Mouse (Mus musculus) liver, embryonic 14.5 days (tissue): ENCODE results near the gene Sgpl1. TPM values are rescaled to one million over a fixed set of nuclear protein-coding genes. Genes with fewer than 3 reads are reported as not detected.

Experiments used
- ATAC-seq: fragments of 200-750 bp; cut with Nextera tagmentation; 2 replicates; pipeline ENCODE4 v1.8.0; 2017; ENCODE audit warnings: moderate number of reproducible peaks, mild to moderate bottlenecking, moderate library complexity; ENCODE audit not compliant: insufficient read depth
- DNase-seq, 3 experiments: peaks; one replicate each; pipeline ENCODE4 v3.0.0-alpha.2; 2012 to 2013; ENCODE audit warnings: low read depth in 3 of 3, low spot score in 3 of 3
- H3K27ac ChIP-seq: fragments of 300-500 bp; sonication (generic); 2 replicates; pipeline ENCODE4 v1.5.1; 2014; ENCODE audit warnings: moderate library complexity, mild to moderate bottlenecking, control low read depth, inconsistent platforms
- H3K27me3 ChIP-seq: fragments of 300-500 bp; sonication (generic); 2 replicates; pipeline ENCODE4 v1.6.1; 2014; ENCODE audit warnings: mild to moderate bottlenecking, low read length, moderate library complexity; ENCODE audit not compliant: control insufficient read depth, insufficient read depth
- H3K36me3 ChIP-seq: fragments of 300-500 bp; sonication (generic); replicated peaks from 2 replicates; pipeline ENCODE4 v1.6.1; 2014; ENCODE audit warnings: low read depth; ENCODE audit not compliant: control insufficient read depth, insufficient read depth
- H3K4me1 ChIP-seq, 2 experiments: fragments of 200-500 bp in 1 of 2; fragments of 300-500 bp in 1 of 2; sonication (generic) in 1 of 2; replicated peaks; 2 replicates each; pipeline ENCODE4 v1.6.1; 2012 to 2014; ENCODE audit warnings: antibody characterized with exemption in 1 of 2, inconsistent platforms in 1 of 2, low read length in 1 of 2; ENCODE audit not compliant: control insufficient read depth in 2 of 2, insufficient read depth in 2 of 2
- H3K4me2 ChIP-seq: fragments of 300-500 bp; sonication (generic); 2 replicates; pipeline ENCODE4 v1.6.1; 2014; ENCODE audit warnings: low read depth, mild to moderate bottlenecking, control low read depth, moderate library complexity
- H3K4me3 ChIP-seq, 2 experiments: fragments of 200-500 bp in 1 of 2; fragments of 300-500 bp in 1 of 2; sonication (generic) in 1 of 2; 2 replicates each; pipeline ENCODE4 v1.5.1; 2012 to 2014; ENCODE audit warnings: low read depth in 2 of 2, low read length in 2 of 2, mild to moderate bottlenecking in 2 of 2, control low read depth in 1 of 2, inconsistent platforms in 1 of 2, moderate library complexity in 1 of 2; ENCODE audit not compliant: insufficient read depth in 1 of 2
- H3K9ac ChIP-seq: fragments of 300-500 bp; sonication (generic); replicated peaks from 2 replicates; pipeline ENCODE4 v1.6.1; 2014; ENCODE audit warnings: mild to moderate bottlenecking, control low read depth, moderate library complexity
- H3K9me3 ChIP-seq: fragments of 300-500 bp; sonication (generic); 2 replicates; pipeline ENCODE4 v1.6.1; 2016; ENCODE audit warnings: low read length, mixed read lengths; ENCODE audit not compliant: control insufficient read depth
- CTCF ChIP-seq: IDR thresholded peaks from 2 replicates; pipeline ENCODE4 v1.5.1; 2016; ENCODE audit warnings: antibody characterized with exemption, low read depth, control low read depth
- EP300 ChIP-seq: IDR thresholded peaks from 2 replicates; pipeline ENCODE4 v1.6.1; 2016; ENCODE audit warnings: antibody characterized with exemption, low read depth
- WGBS: fragments of 180-500 bp; shearing (Covaris S2); extraction: QIAGEN DNeasy Blood & Tissue Kit; methylation state at CpG from one replicate; pipeline ENCODE4 v1.1.7; 2014; ENCODE audit not compliant: insufficient replicate concordance; 5-methylcytosine and 5-hydroxymethylcytosine counted together
- polyA plus RNA-seq, 2 experiments: library from polyadenylated mRNA; depleted of rRNA in 1 of 2; stranded (reverse) in 1 of 2; unstranded in 1 of 2; fragments of >200 nt; fragmentation: Nextera tagmentation in 1 of 2; extraction: Ambion mirVana in 1 of 2; gene quantifications; 2 replicates each; pipeline versions ENCODE4 v1.2.1 to v1.2.3; 2012 to 2014

Sgpl1 gene
- polyA plus RNA-seq, 2 experiments, result 10.7 to 16.6 TPM

GRCm38 (mm10) chr10:61175442-61176204, 28.1 kb upstream of the Sgpl1 start:
- no peak overlapping the region for H3K27ac ChIP-seq
- H3K27me3 ChIP-seq, result no peaks in the 10 kb centered on the region
- DNase-seq, result peak in 1 of 3 experiments; percentile 11
- 12% methylated on average over 24 of the region's 24 CpGs for WGBS
- ATAC-seq, result no peak
- no peaks in the 10 kb centered on the region for H3K4me1 ChIP-seq
- H3K9ac ChIP-seq, result no peak overlapping the region
- no peaks in the 10 kb centered on the region for H3K36me3 ChIP-seq
- H3K4me3 ChIP-seq, result no peak overlapping the region
- no peaks in the 10 kb centered on the region for H3K9me3 ChIP-seq
- no peak for TF ChIP-seq EP300
- peak; percentile 62 for TF ChIP-seq CTCF
- H3K4me2 ChIP-seq, result no peak overlapping the region

GRCm38 (mm10) chr10:61174711-61175441, 27.4 kb upstream of the Sgpl1 start:
- Histone ChIP-seq H3K27me3 (no peaks in the 10 kb centered on the region), H3K9ac (no peak overlapping the region), H3K4me3 (no peak overlapping the region), H3K4me1 (no peaks in the 10 kb centered on the region), H3K36me3 (no peaks in the 10 kb centered on the region), H3K27ac (no peak overlapping the region), H3K9me3 (no peaks in the 10 kb centered on the region), H3K4me2 (no peak overlapping the region)
- TF ChIP-seq EP300 (no peak), CTCF (no peak)
- 33% methylated on average over 13 of the region's 13 CpGs for WGBS
- DNase-seq (no peak), ATAC-seq (no peak)

DNA sequence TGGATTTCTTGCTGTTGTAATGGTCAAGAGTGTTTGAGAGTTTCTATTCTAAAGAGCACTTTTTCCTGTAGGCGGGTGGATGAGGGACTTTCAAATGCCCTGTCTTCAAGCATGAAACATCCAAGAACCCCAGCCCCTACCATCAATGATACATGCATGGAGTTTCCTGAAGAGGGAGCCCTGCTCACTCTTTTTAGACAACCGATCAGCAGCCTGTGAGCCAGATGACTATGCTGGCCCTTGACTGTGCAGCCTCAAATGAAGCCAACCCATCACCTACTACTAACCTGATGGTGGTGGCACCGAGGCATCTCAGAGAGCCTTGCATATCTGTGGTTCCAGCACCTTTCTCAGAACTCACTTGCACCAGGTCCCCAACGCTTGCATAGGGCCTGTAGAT, 25.0 kb upstream of the Sgpl1 start:
- H3K4me1 ChIP-seq, result no peaks in the 10 kb centered on the region
- no peak for TF ChIP-seq EP300
- no peak for TF ChIP-seq CTCF
- no peaks in the 10 kb centered on the region for H3K36me3 ChIP-seq
- 44% methylated on average over 4 of the region's 4 CpGs for WGBS
- no peaks in the 10 kb centered on the region for H3K27me3 ChIP-seq
- H3K4me3 ChIP-seq, result no peak overlapping the region
- no peak for DNase-seq
- no peak overlapping the region for H3K27ac ChIP-seq
- no peak overlapping the region for H3K4me2 ChIP-seq
- H3K9ac ChIP-seq, result no peak overlapping the region
- ATAC-seq, result no peak
- no peaks in the 10 kb centered on the region for H3K9me3 ChIP-seq

DNA sequence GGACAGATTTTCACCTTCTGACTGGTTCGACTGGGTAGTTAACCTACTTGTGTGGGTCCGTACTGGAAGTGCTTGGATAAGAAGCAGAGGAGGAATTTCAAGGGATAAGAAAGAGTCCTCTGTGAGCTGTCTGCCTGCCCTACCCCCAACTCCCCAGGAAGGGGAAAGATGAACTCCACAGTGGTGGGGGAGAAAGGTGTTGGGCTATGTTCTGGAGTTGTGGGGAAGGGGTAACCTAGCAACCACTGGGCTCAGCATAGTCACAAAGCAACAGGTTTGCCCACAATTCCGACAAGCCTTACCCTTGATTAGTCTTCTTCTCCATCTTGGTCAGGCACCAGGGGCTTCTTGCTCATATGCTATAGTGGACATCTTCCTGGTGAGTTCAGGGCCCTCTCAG, 24.2 kb upstream of the Sgpl1 start, which contains the start of gene Tbata:
Tbata (plus strand) TSS at position 301 of the 400 bp plus-strand sequence.
- Histone ChIP-seq H3K27ac (no peak within 1 kb of the TSS), H3K4me1 (no peaks in the 10 kb centered on the region), H3K36me3 (no peaks in the 10 kb centered on the region), H3K4me2 (no peak within 1 kb of the TSS), H3K9ac (no peak within 1 kb of the TSS), H3K9me3 (no peaks in the 10 kb centered on the region), H3K4me3 (no peak within 1 kb of the TSS), H3K27me3 (no peaks in the 10 kb centered on the region)
- DNase-seq, result no peak
- TF ChIP-seq CTCF (no peak), EP300 (no peak)
- ATAC-seq, result no peak
- WGBS, result 42% methylated on average over 3 of the region's 3 CpGs

DNA sequence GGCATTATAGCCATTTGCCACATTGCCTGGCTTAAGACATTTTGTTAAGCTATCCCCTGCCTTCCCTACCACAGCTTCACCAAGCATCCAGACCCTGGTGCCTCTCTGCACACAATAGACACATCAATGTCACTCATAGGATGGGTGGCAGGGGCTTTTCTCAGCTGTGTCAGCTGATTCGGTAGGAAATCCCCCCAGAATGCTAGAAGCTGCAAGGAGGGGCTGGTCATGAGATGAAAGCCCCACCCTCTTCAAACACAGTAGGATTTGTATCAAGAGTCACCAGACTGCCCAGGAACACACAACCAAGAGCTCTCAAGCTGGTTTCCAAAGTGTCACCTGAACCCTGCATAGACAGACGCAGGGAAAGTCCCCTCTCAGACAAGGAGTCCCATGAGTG, 20.9 kb upstream of the Sgpl1 start:
- DNase-seq (no peak), ATAC-seq (no peak)
- TF ChIP-seq CTCF (no peak), EP300 (no peak)
- WGBS, result 45% methylated on average over 2 of the region's 2 CpGs
- H3K4me1 ChIP-seq, result no peaks in the 10 kb centered on the region
- H3K9me3 ChIP-seq, result no peaks in the 10 kb centered on the region
- H3K27me3 ChIP-seq, result no peaks in the 10 kb centered on the region
- no peak overlapping the region for H3K27ac ChIP-seq
- H3K36me3 ChIP-seq, result no peaks in the 10 kb centered on the region
- H3K4me3 ChIP-seq, result no peak overlapping the region
- no peak overlapping the region for H3K4me2 ChIP-seq
- H3K9ac ChIP-seq, result no peak overlapping the region
